Mouse (Mus musculus) bone marrow macrophage, adult 2 months (primary cell): ENCODE measurements around the gene Inpp4a.

ENCODE experiments used
- CTCF ChIP-seq: IDR thresholded peaks from 2 replicates; pipeline ENCODE4 v1.5.1; 2012; ENCODE audit warnings: low read depth, mild to moderate bottlenecking, low read length, moderate library complexity
- POLR2A ChIP-seq: IDR thresholded peaks from 2 replicates; pipeline ENCODE4 v1.6.1; 2012; ENCODE audit warnings: mild to moderate bottlenecking, low read depth, low read length, borderline replicate concordance

GRCm38 (mm10) chr1:37355492-37355891 lies 55.8 kb downstream of the Inpp4a start:
- TF ChIP-seq CTCF (no peak), POLR2A (no peak)
